ENCODE assay signal across 8 mouse cellular contexts in the genomic region with DNA sequence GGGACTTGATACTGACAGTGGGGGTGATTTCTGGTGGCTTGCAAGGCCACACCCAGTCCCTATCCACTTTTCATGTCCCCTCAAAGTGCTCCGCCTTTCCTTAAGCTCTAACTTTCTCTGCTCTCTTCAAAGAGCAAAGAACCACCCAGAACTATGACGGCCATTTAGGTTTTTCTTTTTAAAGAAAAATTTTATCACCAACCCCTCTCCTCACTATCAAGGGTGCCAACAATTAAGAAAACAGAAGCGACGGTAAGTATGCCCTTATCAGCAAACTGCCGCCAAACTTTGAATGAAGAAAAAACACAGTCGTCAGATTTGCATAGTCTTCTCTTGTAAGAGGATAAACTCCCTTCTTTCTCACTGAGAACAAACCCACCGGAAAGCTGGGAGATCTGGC. TPM values are rescaled to one million over a fixed set of nuclear protein-coding genes. Genes with fewer than 3 reads are reported as not detected.
A peak's percentile ranks its signal among the peaks of the same experiment; 100 is the strongest.
DNase-seq lines count a peak whose midpoint lies in the region; ATAC-seq lines count a peak whose summit lies in the region.

No protein-coding gene starts in this region.

- peak overlapping the region; percentile 63 for H3K9ac ChIP-seq in embryonic facial prominence, embryonic 14.5 days (ENCODE audit: low read depth, low read length)
- H3K9ac ChIP-seq in limb, embryonic 11.5 days (ENCODE audit: low read length): peak overlapping the region; percentile 63
- H3K9ac ChIP-seq in neural tube, embryonic 14.5 days (replicated peaks; ENCODE audit: low read depth, low read length): peak overlapping the region; percentile 76; the same call in 1 of the 2 replicates

- peak overlapping the region; percentile 81 for H3K4me3 ChIP-seq in embryonic facial prominence, embryonic 14.5 days (ENCODE audit: low read depth, low read length)
- peak overlapping the region; percentile 54 for H3K4me3 ChIP-seq in limb, embryonic 11.5 days (ENCODE audit: low read depth, low read length)
- H3K4me3 ChIP-seq in neural tube, embryonic 14.5 days (ENCODE audit: low read depth, low read length): peak overlapping the region; percentile 86

- ATAC-seq in embryonic facial prominence, embryonic 14.5 days (ENCODE audit: low read depth): no peak
- ATAC-seq in limb, embryonic 11.5 days (ENCODE audit: insufficient number of reproducible peaks, low FRiP score, low TSS enrichment, low read depth): no peak
- no peak for ATAC-seq in neural tube, embryonic 14.5 days (ENCODE audit: low read depth)
- ATAC-seq in activated CD4-positive, CD25-positive, alpha-beta regulatory T cell, adult 4 months: no peak

- 2% methylated on average over 7 of the region's 7 CpGs for WGBS in embryonic facial prominence, embryonic 14.5 days
- under 1% methylated on average over 7 of the region's 7 CpGs for WGBS in limb, embryonic 11.5 days
- under 1% methylated on average over 7 of the region's 7 CpGs for WGBS in neural tube, embryonic 14.5 days

- H3K9me3 ChIP-seq in embryonic facial prominence, embryonic 14.5 days (ENCODE audit: control insufficient read depth, low read length): no peaks in the 10 kb centered on the region
- H3K9me3 ChIP-seq in limb, embryonic 11.5 days (ENCODE audit: control insufficient read depth, low read length): no peaks in the 10 kb centered on the region
- no peaks in the 10 kb centered on the region for H3K9me3 ChIP-seq in neural tube, embryonic 14.5 days (ENCODE audit: control insufficient read depth, low read length)

- no peaks in the 10 kb centered on the region for H3K27me3 ChIP-seq in embryonic facial prominence, embryonic 14.5 days (replicated peaks; ENCODE audit: control insufficient read depth, insufficient read depth, low read length)
- no peaks in the 10 kb centered on the region for H3K27me3 ChIP-seq in limb, embryonic 11.5 days (ENCODE audit: control insufficient read depth, insufficient read depth, low read length)
- H3K27me3 ChIP-seq in neural tube, embryonic 14.5 days (ENCODE audit: control insufficient read depth, insufficient read depth, low read length): no peaks in the 10 kb centered on the region

- H3K36me3 ChIP-seq in embryonic facial prominence, embryonic 14.5 days (ENCODE audit: control insufficient read depth, insufficient read depth, low read length): no peaks in the 10 kb centered on the region
- no peaks in the 10 kb centered on the region for H3K36me3 ChIP-seq in limb, embryonic 11.5 days (ENCODE audit: control insufficient read depth, insufficient read depth, low read length)
- H3K36me3 ChIP-seq in neural tube, embryonic 14.5 days (ENCODE audit: control insufficient read depth, insufficient read depth, low read length): no peaks in the 10 kb centered on the region

- DNase-seq in spleen, adult 12 weeks (ENCODE audit: low spot score): peak; percentile 11
- DNase-seq in spleen, postnatal 4 days (ENCODE audit: low spot score in 2 of 2): no peak
- DNase-seq in embryonic facial prominence, embryonic 14.5 days (ENCODE audit: low spot score): no peak
- DNase-seq in limb, embryonic 11.5 days (ENCODE audit: low spot score): no peak
- DNase-seq in urinary bladder, adult 2 months (ENCODE audit: low spot score): no peak
- DNase-seq in cerebellum, postnatal 25 days: no peak

- H3K4me1 ChIP-seq in embryonic facial prominence, embryonic 14.5 days (ENCODE audit: control insufficient read depth, insufficient read depth, low read length): peaks cover 5% of the 10 kb centered on the region; the same call in 1 of the 2 replicates
- H3K4me1 ChIP-seq in limb, embryonic 11.5 days (ENCODE audit: control insufficient read depth, insufficient read depth, low read length): no peaks in the 10 kb centered on the region
- peaks cover 11% of the 10 kb centered on the region; the same call in 1 of the 2 replicates for H3K4me1 ChIP-seq in neural tube, embryonic 14.5 days (ENCODE audit: control insufficient read depth, insufficient read depth, low read length)

- H3K27ac ChIP-seq in embryonic facial prominence, embryonic 14.5 days (replicated peaks; ENCODE audit: low read depth, low read length): peak overlapping the region; percentile 80
- no peak overlapping the region for H3K27ac ChIP-seq in limb, embryonic 11.5 days (replicated peaks; ENCODE audit: low read depth, low read length)
- no peak overlapping the region for H3K27ac ChIP-seq in neural tube, embryonic 14.5 days (ENCODE audit: low read depth, low read length)

- H3K4me2 ChIP-seq in embryonic facial prominence, embryonic 14.5 days (ENCODE audit: low read depth, low read length): peak overlapping the region; percentile 91
- H3K4me2 ChIP-seq in limb, embryonic 11.5 days (ENCODE audit: low read depth, severe bottlenecking): peak overlapping the region; percentile 90
- peak overlapping the region; percentile 87 for H3K4me2 ChIP-seq in neural tube, embryonic 14.5 days (ENCODE audit: low read depth, low read length)

RNA-seq across cellular contexts. Expression of gene Polr3g, which starts 0.5 kb away (rescaled TPM):
- polyA plus RNA-seq in embryonic facial prominence, embryonic 14.5 days (2014; fragmentation: Nextera tagmentation; extraction: Ambion mirVana): 18.8 and 19.5 TPM in 2 replicates
- polyA plus RNA-seq in limb, embryonic 11.5 days (2014; fragmentation: Nextera tagmentation; extraction: Ambion mirVana): 16.1 and 16.5 TPM in 2 replicates
- 3.3 and 5.3 TPM in 2 replicates for polyA plus RNA-seq in neural tube, embryonic 14.5 days (2014; fragmentation: Nextera tagmentation; extraction: Ambion mirVana)
- polyA plus RNA-seq in urinary bladder, adult 2 months (2012; rRNA removed): 8.4 and 8.8 TPM in 2 replicates
- 10 to 100 TPM in 1 of 2 experiments, 1 to 10 TPM in 1; 7.7 to 11.5 TPM for polyA plus RNA-seq in activated CD4-positive, CD25-positive, alpha-beta regulatory T cell, adult 4 months (2017; shearing (Covaris generic))

RNA-seq across cellular contexts. Expression of gene Mblac2, which starts 0.9 kb away (rescaled TPM):
- polyA plus RNA-seq in embryonic facial prominence, embryonic 14.5 days (2014; fragmentation: Nextera tagmentation; extraction: Ambion mirVana): 8.9 and 9.0 TPM in 2 replicates
- 3.4 and 4.7 TPM in 2 replicates for polyA plus RNA-seq in limb, embryonic 11.5 days (2014; fragmentation: Nextera tagmentation; extraction: Ambion mirVana)
- 49.9 and 58.0 TPM in 2 replicates for polyA plus RNA-seq in neural tube, embryonic 14.5 days (2014; fragmentation: Nextera tagmentation; extraction: Ambion mirVana)
- 5.3 TPM in 2 replicates for polyA plus RNA-seq in urinary bladder, adult 2 months (2012; rRNA removed)
- polyA plus RNA-seq in activated CD4-positive, CD25-positive, alpha-beta regulatory T cell, adult 4 months (2017; shearing (Covaris generic)): 10 to 100 TPM; 10.9 to 16.5 TPM

RNA-seq across cellular contexts. Expression of gene Lysmd3, which starts 52.8 kb away (rescaled TPM):
- polyA plus RNA-seq in embryonic facial prominence, embryonic 14.5 days (2014; fragmentation: Nextera tagmentation; extraction: Ambion mirVana): 34.7 and 36.7 TPM in 2 replicates
- polyA plus RNA-seq in limb, embryonic 11.5 days (2014; fragmentation: Nextera tagmentation; extraction: Ambion mirVana): 23.5 and 27.7 TPM in 2 replicates
- 23.5 and 26.6 TPM in 2 replicates for polyA plus RNA-seq in neural tube, embryonic 14.5 days (2014; fragmentation: Nextera tagmentation; extraction: Ambion mirVana)
- 12.8 and 13.6 TPM in 2 replicates for polyA plus RNA-seq in urinary bladder, adult 2 months (2012; rRNA removed)
- 10 to 100 TPM; 14.3 to 17.2 TPM for polyA plus RNA-seq in activated CD4-positive, CD25-positive, alpha-beta regulatory T cell, adult 4 months (2017; shearing (Covaris generic))
